Mouse (Mus musculus) ES-E14 (cell line): Measurements from ENCODE around the gene Ccnjl. TPM values are rescaled to one million over a fixed set of nuclear protein-coding genes. Genes with fewer than 3 reads are reported as not detected.
A peak's percentile ranks its signal among the peaks of the same experiment; 100 is the strongest.

Experiments used
- DNase-seq: peaks from one replicate; pipeline ENCODE4 v3.0.0-alpha.2; 2013; ENCODE audit warnings: low read depth, low spot score
- H3K27ac ChIP-seq: 2 replicates; pipeline ENCODE4 v1.5.1; 2012; ENCODE audit warnings: low read depth, mild to moderate bottlenecking, low read length, moderate library complexity, mixed read lengths; ENCODE audit not compliant: poor library complexity, insufficient read depth, severe bottlenecking
- H3K36me3 ChIP-seq: 2 replicates; pipeline ENCODE4 v1.6.1; 2012; ENCODE audit warnings: mild to moderate bottlenecking, low read length, moderate library complexity, mixed read lengths; ENCODE audit not compliant: control insufficient read depth, poor library complexity, insufficient read depth, severe bottlenecking
- H3K4me1 ChIP-seq, 2 experiments: fragments of 150-350 bp in 1 of 2; sonication (generic) in 1 of 2; 2 replicates each; pipeline ENCODE4 v1.6.1; 2012; ENCODE audit warnings: low read length in 2 of 2, mild to moderate bottlenecking in 1 of 2, mixed read lengths in 1 of 2; ENCODE audit not compliant: control insufficient read depth in 2 of 2, insufficient read depth in 2 of 2, poor library complexity in 1 of 2
- H3K4me3 ChIP-seq, 2 experiments: fragments of 150-350 bp in 1 of 2; sonication (generic) in 1 of 2; 2 replicates each; pipeline ENCODE4 v1.5.1; 2012; ENCODE audit warnings: low read length in 2 of 2, low read depth in 1 of 2, mild to moderate bottlenecking in 1 of 2, mixed read lengths in 1 of 2; ENCODE audit not compliant: insufficient read depth in 1 of 2, poor library complexity in 1 of 2, severe bottlenecking in 1 of 2
- H3K9ac ChIP-seq: 2 replicates; pipeline ENCODE4 v1.6.1; 2012; ENCODE audit warnings: low read depth, mild to moderate bottlenecking, low read length, mixed read lengths; ENCODE audit not compliant: poor library complexity, insufficient read depth, severe bottlenecking
- H3K9me3 ChIP-seq: fragments of 150-350 bp; sonication (generic); 2 replicates; pipeline ENCODE4 v1.6.1; 2012; ENCODE audit warnings: low read depth, mild to moderate bottlenecking, low read length; ENCODE audit not compliant: control insufficient read depth, insufficient read depth
- CHD2 ChIP-seq: IDR thresholded peaks from 2 replicates; pipeline ENCODE4 v1.6.1; 2014; ENCODE audit warnings: mild to moderate bottlenecking, low read depth, low read length, inconsistent platforms
- HCFC1 ChIP-seq: IDR thresholded peaks from 2 replicates; pipeline ENCODE4 v1.6.1; 2012; ENCODE audit warnings: low read length, inconsistent platforms, borderline replicate concordance; ENCODE audit not compliant: insufficient read depth
- MAFK ChIP-seq: IDR thresholded peaks from 2 replicates; pipeline ENCODE4 v1.6.1; 2014; ENCODE audit warnings: mild to moderate bottlenecking, low read depth, low read length, inconsistent platforms; ENCODE audit not compliant: insufficient read depth
- ZC3H11A ChIP-seq: IDR thresholded peaks from 2 replicates; pipeline ENCODE4 v1.6.1; 2012; ENCODE audit warnings: low read depth, mild to moderate bottlenecking, inconsistent platforms, low read length, borderline replicate concordance
- ZNF384 ChIP-seq: IDR thresholded peaks from 2 replicates; pipeline ENCODE4 v1.6.1; 2012; ENCODE audit warnings: low read depth, low read length, inconsistent platforms
- in situ Hi-C, 2 experiments: fragments of 600-800 bp; cut with MboI; formaldehyde crosslinking; loops; one replicate each; pipeline ENCODE4 v1.15.1; 2025; ENCODE audit warnings: low sequenced_read_pairs in 2 of 2, inconsistent platforms in 1 of 2; ENCODE audit not compliant: unreplicated experiment in 2 of 2
- total RNA-seq: library from RNA; depleted of rRNA; stranded (reverse); fragments of 300-350 nt; gene quantifications from 2 replicates; pipeline ENCODE4 v1.2.3, GENCODE M21; 2012

Gene Ccnjl
- total RNA-seq, 1 experiment, result 1.0 TPM

- DNase-seq, result peak; percentile 89
- peaks cover 6 to 11% of the 10 kb centered on the region in 2 experiments; a peak in 2 of 4 replicates for H3K4me1 ChIP-seq
- H3K9ac ChIP-seq, result peak overlapping the region; percentile 5; the same call in 1 of the 2 replicates
- no peaks in the 10 kb centered on the region for H3K36me3 ChIP-seq
- no peak overlapping the region for H3K27ac ChIP-seq
- no peak overlapping the region for H3K4me3 ChIP-seq
- H3K9me3 ChIP-seq, result no peaks in the 10 kb centered on the region
- no peak for TF ChIP-seq CHD2
- TF ChIP-seq MAFK, result no peak
- TF ChIP-seq ZC3H11A, result peak; percentile 55; the same call in 1 of the 2 replicates
- in situ Hi-C loops, result no loop called here
Observed at GRCm38 (mm10) chr11:43612834-43613488, 84.4 kb downstream of the Ccnjl start.

- TF ChIP-seq MAFK (no peak), HCFC1 (no peak), ZNF384 (no peak), ZC3H11A (no peak), CHD2 (no peak)
- H3K9me3 ChIP-seq, result no peaks in the 10 kb centered on the region
- no peak overlapping the region for H3K27ac ChIP-seq
- in situ Hi-C loops, result no loop called here
- peaks cover 10 to 24% of the 10 kb centered on the region in 2 experiments for H3K4me1 ChIP-seq
- no peak overlapping the region for H3K4me3 ChIP-seq
- DNase-seq, result no peak
- no peak overlapping the region for H3K9ac ChIP-seq
- no peaks in the 10 kb centered on the region for H3K36me3 ChIP-seq
Observed at GRCm38 (mm10) chr11:43617924-43618323, 89.3 kb downstream of the Ccnjl start.

- Histone ChIP-seq H3K4me3 (no peak overlapping the region), H3K9me3 (no peaks in the 10 kb centered on the region), H3K9ac (no peak overlapping the region), H3K27ac (no peak overlapping the region), H3K36me3 (no peaks in the 10 kb centered on the region), H3K4me1 (peaks cover 11 to 28% of the 10 kb centered on the region in 2 experiments; a peak in 3 of 4 replicates)
- TF ChIP-seq ZC3H11A (no peak), MAFK (no peak), CHD2 (no peak), HCFC1 (no peak), ZNF384 (no peak)
- DNase-seq, result no peak
- in situ Hi-C loops, result no loop called here
Observed at GRCm38 (mm10) chr11:43618403-43618802, 89.8 kb downstream of the Ccnjl start.

GRCm38 (mm10) chr11:43621769-43622168 is 93.2 kb downstream of the Ccnjl start:
- TF ChIP-seq HCFC1, result no peak

GRCm38 (mm10) chr11:43624341-43624740 is 95.8 kb downstream of the Ccnjl start:
- H3K27ac ChIP-seq, result no peak overlapping the region
- no peaks in the 10 kb centered on the region for H3K36me3 ChIP-seq
- no peak overlapping the region for H3K4me3 ChIP-seq
- no peaks in the 10 kb centered on the region for H3K9me3 ChIP-seq
- peaks cover 8 to 29% of the 10 kb centered on the region in 2 experiments; a peak in 3 of 4 replicates for H3K4me1 ChIP-seq
- H3K9ac ChIP-seq, result no peak overlapping the region
- peak; percentile 42; the same call in 1 of the 2 replicates for TF ChIP-seq ZNF384
- no peak for TF ChIP-seq MAFK
- no peak for DNase-seq
- in situ Hi-C loops, result no loop called here

More at GRCm38 (mm10) chr11:43621769-43622168, 93.2 kb downstream of the Ccnjl start:
- H3K9me3 ChIP-seq, result no peaks in the 10 kb centered on the region
- H3K9ac ChIP-seq, result no peak overlapping the region
- DNase-seq, result no peak
- in situ Hi-C loops, result no loop called here
- H3K36me3 ChIP-seq, result no peaks in the 10 kb centered on the region
- peaks cover 11 to 31% of the 10 kb centered on the region in 2 experiments; a peak in 3 of 4 replicates for H3K4me1 ChIP-seq
- no peak overlapping the region for H3K27ac ChIP-seq
- H3K4me3 ChIP-seq, result no peak overlapping the region
